Mouse (Mus musculus) mesoderm, embryonic 11.5 days (tissue): ENCODE measurements at regions not wholly inside any gene's neighbourhood (a gene's known extent, or its start where the extent isn't known, plus 50 kb on each side); places are given as distances from the start of the nearest gene placed in this dataset.
A peak's percentile ranks its signal among the peaks of the same experiment; 100 is the strongest.

Experiments
- DNase-seq: peaks from one replicate; pipeline ENCODE4 v3.0.0-alpha.2; 2012; ENCODE audit warnings: low read depth, low spot score

- no peak for DNase-seq
Measured at GRCm38 (mm10) chr4:55624779-55625178, 92.5 kb upstream of the Klf4 start.

- DNase-seq, result no peak
Measured at GRCm38 (mm10) chr4:55623151-55623760, 91.0 kb upstream of the Klf4 start.

DNA sequence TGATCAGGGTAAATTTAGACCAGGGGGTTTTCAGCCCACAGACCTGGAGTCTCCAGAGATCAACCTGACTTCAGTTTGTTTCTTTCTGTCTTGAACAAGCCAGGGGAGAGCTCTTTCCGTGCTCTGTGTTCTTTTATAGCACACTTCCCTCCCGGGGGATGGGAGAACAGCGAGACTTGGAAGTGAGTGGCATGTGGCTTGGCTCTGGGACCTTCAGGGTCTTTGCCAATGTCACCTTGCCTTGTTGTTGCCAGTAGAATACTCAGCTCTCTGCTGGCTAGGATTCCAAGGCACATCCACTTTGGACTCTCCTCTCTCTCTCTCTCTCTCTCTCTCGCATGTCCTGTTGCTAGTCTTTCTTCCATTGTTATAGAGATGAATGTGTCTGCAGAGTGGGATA, 90.4 kb upstream of the Klf4 start:
- DNase-seq, result no peak

- DNase-seq, result no peak
Measured at GRCm38 (mm10) chr4:55619891-55620290, 87.6 kb upstream of the Klf4 start.

DNA sequence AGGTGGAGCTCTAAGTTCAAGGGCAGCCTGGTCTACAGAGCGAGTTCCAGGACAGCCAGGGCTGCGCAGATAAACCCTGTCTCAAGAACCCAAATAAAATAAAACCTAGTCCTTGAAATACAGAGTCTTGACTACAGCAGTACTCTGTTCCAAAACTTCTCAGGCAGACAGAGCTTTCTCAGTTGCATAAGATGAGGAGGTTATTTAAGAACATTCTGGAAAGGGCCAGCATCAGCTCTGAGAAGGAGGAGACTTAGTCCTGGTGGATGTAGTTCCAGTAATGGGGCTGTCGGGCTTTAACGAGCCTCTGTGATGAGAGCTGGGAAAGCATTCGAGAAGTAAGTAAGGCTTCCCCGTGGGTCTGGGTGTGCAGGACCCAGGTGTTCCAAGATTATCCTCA, 83.5 kb upstream of the Klf4 start:
- no peak for DNase-seq

- no peak for DNase-seq
Measured at GRCm38 (mm10) chr4:55613523-55613922, 81.3 kb upstream of the Klf4 start.

- DNase-seq, result no peak
Measured at GRCm38 (mm10) chr4:55610998-55611397, 78.7 kb upstream of the Klf4 start.

DNA sequence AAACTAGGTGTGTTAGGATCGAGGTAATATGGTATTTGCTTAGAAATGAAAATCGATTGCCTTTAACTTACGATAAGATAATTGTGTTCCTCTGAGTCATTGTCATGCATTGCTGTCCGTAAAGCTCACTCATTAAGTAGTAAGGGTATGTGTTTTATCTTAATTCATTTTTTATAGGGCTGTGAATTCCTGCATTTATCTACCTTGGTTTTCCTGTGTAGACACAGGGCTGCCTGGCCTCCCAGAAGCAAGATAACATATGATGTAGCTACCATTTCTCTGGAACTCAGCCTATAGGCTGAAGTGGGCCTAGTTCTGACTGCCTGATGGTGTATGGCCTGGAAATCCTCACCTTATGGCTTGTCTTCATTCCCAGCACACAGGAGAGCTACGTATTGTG, 76.9 kb upstream of the Klf4 start:
- DNase-seq, result no peak

GRCm38 (mm10) chr4:55605541-55605940, 73.3 kb upstream of the Klf4 start:
- DNase-seq, result no peak

DNA sequence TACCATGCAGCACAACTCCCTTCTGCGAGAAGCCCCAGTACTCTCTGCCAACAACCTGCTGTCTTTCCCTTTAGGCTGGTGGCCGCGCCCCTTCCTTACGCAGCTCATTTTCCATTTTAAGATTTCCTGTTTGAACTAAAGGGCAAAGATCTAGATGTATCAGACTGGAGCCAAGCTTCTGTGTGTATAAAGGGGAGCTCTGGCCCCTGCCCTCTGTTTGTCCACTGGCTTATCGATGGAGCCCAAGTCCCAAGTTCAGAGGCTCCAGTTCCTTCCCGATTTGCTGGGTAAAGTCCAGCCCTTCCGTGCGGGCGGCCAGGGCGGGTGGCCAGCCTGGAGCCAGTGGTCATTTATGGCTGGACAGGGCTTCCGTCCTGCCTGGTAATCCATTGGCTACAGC, 72.6 kb upstream of the Klf4 start:
- DNase-seq, result no peak

DNA sequence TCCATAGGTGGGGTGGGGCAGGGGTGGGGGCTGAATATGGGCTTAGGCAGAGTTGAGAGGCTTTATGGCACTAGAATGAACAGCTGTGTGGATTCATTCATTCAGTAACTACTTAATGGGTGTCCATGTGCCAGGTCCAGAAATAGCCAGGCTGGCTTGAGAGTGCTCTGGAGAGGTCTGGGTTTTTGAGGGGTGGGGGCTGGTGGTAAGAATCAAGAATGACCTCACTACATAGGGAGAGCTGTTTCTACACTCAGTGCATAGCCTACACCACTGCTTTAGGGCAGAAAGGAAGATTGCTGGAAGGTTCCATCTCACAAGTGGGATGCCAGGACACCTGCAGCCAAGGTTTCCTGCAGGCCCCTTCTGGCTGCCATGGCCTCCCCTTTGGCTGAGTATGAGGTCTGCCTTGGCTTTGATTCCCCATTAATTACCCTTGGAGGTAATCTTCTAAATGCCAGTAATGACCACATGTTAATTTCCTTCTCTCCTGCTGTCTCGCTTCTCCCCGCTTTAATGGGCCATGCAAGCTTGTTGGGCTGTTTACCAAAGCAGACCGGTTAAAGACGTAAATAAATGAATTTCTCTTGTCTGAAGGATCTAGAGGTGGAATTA, 71.7 kb upstream of the Klf4 start:
- DNase-seq, result no peak

DNA sequence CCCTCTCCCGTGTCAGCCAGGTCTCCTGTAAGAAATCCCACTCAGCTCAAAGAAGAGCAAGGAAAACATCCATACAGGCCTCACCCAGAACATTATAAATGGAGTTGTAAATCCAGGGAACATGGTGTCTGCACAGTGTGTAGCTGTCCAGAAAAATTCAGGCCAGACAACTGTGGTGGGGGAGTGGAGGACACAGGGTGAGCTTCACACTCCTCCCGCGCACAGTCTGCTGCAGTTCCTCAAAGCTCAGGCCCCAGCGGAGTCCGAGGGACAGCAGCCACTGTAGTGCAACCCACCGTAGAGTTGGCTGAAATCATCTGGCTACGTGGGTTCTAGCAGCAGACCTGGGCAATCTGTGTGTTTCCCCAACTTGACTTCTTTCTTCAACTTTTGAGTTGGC, 62.9 kb upstream of the Klf4 start:
- no peak for DNase-seq

- no peak for DNase-seq
Measured at GRCm38 (mm10) chr4:55594699-55595098, 62.4 kb upstream of the Klf4 start.

DNA sequence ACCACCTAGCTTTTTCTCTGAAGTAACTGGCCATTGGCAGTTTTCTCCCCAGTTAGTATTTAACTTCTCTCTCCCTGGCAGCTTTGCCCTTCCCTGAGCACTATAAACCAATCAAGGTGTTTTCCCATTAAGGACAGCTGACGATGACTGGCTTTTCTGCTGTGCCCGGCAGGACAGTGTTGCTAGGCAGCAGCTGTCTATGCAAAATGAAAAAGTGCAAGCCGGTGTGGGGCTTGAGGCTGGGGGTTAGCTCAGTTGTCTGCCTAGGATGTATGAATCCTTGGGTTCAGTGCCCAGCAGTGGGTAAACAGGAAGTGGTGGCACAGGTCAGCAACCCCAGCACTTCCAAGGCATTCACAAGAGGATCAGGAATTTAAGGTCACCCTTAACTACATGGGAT, 60.9 kb upstream of the Klf4 start:
- peak; percentile 7 for DNase-seq

DNA sequence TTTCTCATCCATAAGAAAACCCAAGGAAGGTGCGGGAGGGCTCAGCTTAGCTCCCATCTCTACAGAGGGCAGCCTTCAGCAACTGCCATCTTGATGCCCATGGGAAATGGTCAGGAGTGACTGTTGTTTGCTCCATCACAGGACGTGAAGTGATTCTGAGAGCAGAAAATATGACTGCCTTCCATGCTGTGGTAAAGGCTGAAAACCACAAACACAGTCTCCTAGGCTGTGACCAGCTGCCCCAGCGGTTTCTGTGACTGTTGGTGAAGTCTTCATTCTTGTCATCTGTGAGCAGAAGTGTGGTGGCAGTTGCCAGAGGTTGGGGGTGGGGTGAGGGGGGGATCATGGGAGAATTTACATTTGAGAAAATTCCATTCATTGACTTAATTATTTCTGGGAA, 53.9 kb upstream of the Klf4 start:
- no peak for DNase-seq

DNA sequence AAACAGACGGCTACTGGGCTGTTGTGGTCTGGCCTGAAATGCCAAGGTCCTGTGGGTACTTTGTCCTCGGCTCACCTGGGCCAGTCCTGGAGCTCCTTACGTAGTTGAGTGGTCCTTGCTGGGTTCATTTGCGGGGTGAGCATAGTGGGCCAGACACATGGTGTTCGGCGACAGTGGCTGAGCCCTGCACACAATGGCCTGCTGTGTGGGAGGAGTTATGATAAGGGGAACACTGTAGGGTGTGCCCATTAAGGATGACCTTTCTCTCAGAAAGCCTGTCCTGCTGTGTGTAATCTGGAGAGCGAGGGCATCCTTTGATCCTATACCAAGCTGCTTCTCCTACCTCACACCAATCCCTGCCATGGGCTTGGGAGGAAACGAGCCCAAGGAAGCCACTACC, 51.3 kb upstream of the Klf4 start:
- no peak for DNase-seq
